ENCODE assay signal across 28 mouse cellular contexts in genomic region chr1:37971520-37971919, GRCm38 (mm10). TPM values are rescaled to one million over a fixed set of nuclear protein-coding genes. Genes with fewer than 3 reads are reported as not detected.
DNase-seq lines count a peak whose midpoint lies in the region; ATAC-seq and TF ChIP-seq lines count a peak whose summit lies in the region.
"Had no signal": no experiment of that assay in that cellular context is flagged by ENCODE, and none has a peak within 500 bp of the region (broad histone marks: within the 10 kb centered on the region; RNA-seq: fewer than 3 reads in every experiment).

No protein-coding gene starts in this region.

- no peak overlapping the region for H3K4me3 ChIP-seq in lung, embryonic 15.5 days
- H3K4me3 ChIP-seq: forebrain, embryonic 10.5 days; forebrain, embryonic 13.5 days; heart, adult 2 months; heart, embryonic 10.5 days; heart, embryonic 13.5 days; hindbrain, embryonic 13.5 days; intestine, embryonic 15.5 days had no signal

- ATAC-seq in lung, embryonic 15.5 days (ENCODE audit: borderline replicate concordance, extremely low read depth, low FRiP score, low TSS enrichment): peak; percentile 42; the same call in 1 of the 2 replicates
- ATAC-seq: activated CD4-positive, CD25-positive, alpha-beta regulatory T cell, adult 4 months; forebrain, embryonic 13.5 days; forebrain, embryonic 16.5 days; hindbrain, embryonic 16.5 days; intestine, embryonic 15.5 days had no signal

- no peak overlapping the region for H3K4me2 ChIP-seq in lung, embryonic 15.5 days
- H3K4me2 ChIP-seq: forebrain, embryonic 13.5 days; heart, embryonic 13.5 days; hindbrain, embryonic 13.5 days; intestine, embryonic 15.5 days had no signal

- no peaks in the 10 kb centered on the region for H3K36me3 ChIP-seq in lung, embryonic 15.5 days
- H3K36me3 ChIP-seq: forebrain, embryonic 10.5 days; G1E; heart, embryonic 10.5 days; heart, embryonic 13.5 days; hindbrain, embryonic 13.5 days; intestine, embryonic 15.5 days had no signal

- no peaks in the 10 kb centered on the region for H3K4me1 ChIP-seq in lung, embryonic 15.5 days
- H3K4me1 ChIP-seq: forebrain, embryonic 13.5 days; heart, embryonic 10.5 days; hindbrain, embryonic 13.5 days; intestine, embryonic 15.5 days had no signal

- no peak for DNase-seq in lung, postnatal 4 days
- DNase-seq in 3134 (ENCODE audit: extremely low read depth, insufficient read length, low spot score) (peak; percentile 52), 3T3-L1 (ENCODE audit: low read depth, low spot score) (peak; percentile 74)
- peak; percentile 8 for DNase-seq in brain, embryonic 14.5 days (ENCODE audit: low read depth)
- DNase-seq in urinary bladder, adult 18-20 months (ENCODE audit: low spot score in 2 of 2): no peak
- DNase-seq: adrenal gland, adult 8-10 months; adrenal gland, postnatal 25 days; B cell, adult 2 months; cerebellum, adult 18-20 months; cerebellum, adult 9-10 months; cerebellum, postnatal 14 days; gastrocnemius, postnatal 10 days; gastrocnemius, postnatal 36 days; heart, adult 2 months; heart, postnatal 14 days had no signal

- no peaks in the 10 kb centered on the region for H3K9me3 ChIP-seq in lung, embryonic 15.5 days
- H3K9me3 ChIP-seq: forebrain, embryonic 10.5 days; forebrain, embryonic 13.5 days; G1E; heart, embryonic 10.5 days; heart, embryonic 13.5 days; hindbrain, embryonic 13.5 days; intestine, embryonic 15.5 days had no signal

- TF ChIP-seq POLR2A in brain, embryonic 14.5 days (IDR thresholded peaks at IDR 0.05; ENCODE audit: borderline replicate concordance, extremely low read depth, insufficient read depth, insufficient read length, poor library complexity, severe bottlenecking): no peak

- H3K9ac ChIP-seq in lung, embryonic 15.5 days: no peak overlapping the region
- H3K9ac ChIP-seq: forebrain, embryonic 13.5 days; heart, embryonic 13.5 days; hindbrain, embryonic 13.5 days; intestine, embryonic 15.5 days had no signal

- no peak for TF ChIP-seq CTCF in brain, embryonic 14.5 days (IDR thresholded peaks at IDR 0.05; ENCODE audit: borderline replicate concordance, extremely low read depth, insufficient read depth, insufficient read length)

- H3K27ac ChIP-seq in lung, embryonic 15.5 days: no peak overlapping the region
- H3K27ac ChIP-seq: forebrain, embryonic 10.5 days; forebrain, embryonic 13.5 days; heart, adult 2 months; heart, embryonic 10.5 days; heart, embryonic 13.5 days; hindbrain, embryonic 13.5 days; intestine, embryonic 15.5 days had no signal

- WGBS in lung, embryonic 15.5 days: 51% methylated on average over 4 of the region's 4 CpGs

- H3K27me3 ChIP-seq in lung, embryonic 15.5 days: no peaks in the 10 kb centered on the region
- H3K27me3 ChIP-seq: forebrain, embryonic 13.5 days; heart, embryonic 13.5 days; hindbrain, embryonic 13.5 days; intestine, embryonic 15.5 days had no signal

RNA-seq across cellular contexts. Expression of gene Lyg1, which starts 14.0 kb away (rescaled TPM):
- polyA plus RNA-seq in lung, embryonic 15.5 days (2015; fragmentation: Nextera tagmentation; extraction: Ambion mirVana): not detected in 2 replicates
- polyA plus RNA-seq in brain, embryonic 14.5 days (2012; rRNA removed): not detected in 2 replicates
- polyA plus RNA-seq: activated CD4-positive, CD25-positive, alpha-beta regulatory T cell, adult 4 months; embryonic facial prominence, embryonic 14.5 days; forebrain, embryonic 10.5 days; forebrain, embryonic 13.5 days; forebrain, embryonic 16.5 days; G1E; heart, adult 2 months; heart, embryonic 10.5 days; heart, embryonic 13.5 days; heart, embryonic 16.5 days; hindbrain, embryonic 13.5 days; hindbrain, embryonic 16.5 days; intestine, embryonic 15.5 days had no signal

RNA-seq across cellular contexts. Expression of gene Txndc9, which starts 26.2 kb away (rescaled TPM):
- polyA plus RNA-seq in lung, embryonic 15.5 days (2015; fragmentation: Nextera tagmentation; extraction: Ambion mirVana): 149 TPM in 2 replicates
- 49.7 and 51.0 TPM in 2 replicates for polyA plus RNA-seq in brain, embryonic 14.5 days (2012; rRNA removed)

RNA-seq across cellular contexts. Expression of gene Eif5b, which starts 26.3 kb away (rescaled TPM):
- 22.0 and 23.7 TPM in 2 replicates for polyA plus RNA-seq in lung, embryonic 15.5 days (2015; fragmentation: Nextera tagmentation; extraction: Ambion mirVana)
- polyA plus RNA-seq in brain, embryonic 14.5 days (2012; rRNA removed): 20.0 and 28.0 TPM in 2 replicates

RNA-seq across cellular contexts. Expression of gene Lyg2, which starts 55.2 kb away (rescaled TPM):
- polyA plus RNA-seq in lung, embryonic 15.5 days (2015; fragmentation: Nextera tagmentation; extraction: Ambion mirVana): not detected in 2 replicates
- polyA plus RNA-seq in brain, embryonic 14.5 days (2012; rRNA removed): 0.03 TPM in 1 of 2 replicates, not detected in the other
- polyA plus RNA-seq: activated CD4-positive, CD25-positive, alpha-beta regulatory T cell, adult 4 months; forebrain, embryonic 10.5 days; forebrain, embryonic 13.5 days; forebrain, embryonic 16.5 days; G1E; heart, adult 2 months; heart, embryonic 10.5 days; heart, embryonic 13.5 days; heart, embryonic 16.5 days; hindbrain, embryonic 13.5 days; intestine, embryonic 15.5 days had no signal

Comparison
In these comparisons a context has a peak if more than half of its experiments do, and no peak if none do; other contexts are left out.
1. DNase-seq: peak in 3134 (single experiment), 3T3-L1 (single experiment) and brain, embryonic 14.5 days (single experiment); none in lung, postnatal 4 days (0 of 2) and urinary bladder, adult 18-20 months (0 of 2).